Mouse (Mus musculus): ENCODE data around the gene Rimkla. TPM values are rescaled to one million over a fixed set of nuclear protein-coding genes. Genes with fewer than 3 reads are reported as not detected.

Gene Rimkla
- total and polyA plus RNA-seq, 3 experiments = 0.09 to 0.28 (median 0.21) TPM

DNA sequence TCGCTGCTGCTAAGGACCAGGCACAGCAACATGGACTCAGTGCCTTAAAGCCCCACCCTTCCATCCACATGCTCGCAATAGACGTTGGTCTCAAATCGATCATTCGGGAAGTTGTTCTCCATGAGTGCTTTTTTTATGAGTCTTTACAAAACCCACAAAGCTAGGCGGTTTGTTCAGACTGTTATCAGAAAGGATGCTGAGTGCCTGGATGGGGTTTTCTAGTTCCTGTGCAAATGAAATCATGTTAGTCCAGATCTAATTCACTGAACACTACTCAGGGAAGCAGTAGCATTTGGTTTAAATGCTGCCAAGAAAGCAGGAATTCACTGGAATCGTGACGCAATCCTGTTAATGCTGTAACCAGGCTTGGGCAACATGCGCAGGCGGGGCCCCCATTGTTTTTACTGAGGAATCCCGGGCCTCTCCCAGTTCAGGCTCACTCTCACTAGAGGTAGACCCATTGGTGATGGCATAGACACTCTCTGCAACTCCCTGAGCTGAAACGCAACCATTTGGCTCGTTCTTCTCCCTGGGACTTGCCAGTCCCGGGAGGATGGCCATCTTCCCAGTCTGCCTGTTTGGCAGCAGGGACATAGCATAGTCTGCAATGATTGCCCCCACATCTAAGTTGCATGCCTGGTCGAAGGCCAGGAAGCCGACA, 24.6 kb downstream of the Rimkla start:
- DNase-seq = peak; percentile 31

DNA sequence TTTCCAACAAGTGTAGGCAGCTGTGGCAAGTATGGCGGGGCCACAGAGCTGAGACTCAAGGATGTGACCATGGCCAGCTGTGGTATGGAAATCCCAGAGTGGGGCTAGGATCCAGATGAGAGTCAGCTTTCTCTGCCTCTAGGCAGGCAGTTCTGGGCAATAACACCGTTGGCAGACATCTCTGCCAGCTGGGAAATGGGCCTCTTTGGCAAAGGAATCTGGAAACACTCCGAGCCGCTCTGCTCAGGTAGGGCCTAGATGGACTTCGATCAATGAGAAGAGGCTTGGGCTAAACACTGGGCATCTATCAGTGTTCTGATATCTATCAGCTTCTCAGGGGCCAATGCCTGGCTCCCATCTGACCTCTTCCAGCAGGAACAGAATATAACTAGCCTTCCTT, 26.6 kb downstream of the Rimkla start:
- DNase-seq = no peak

DNA sequence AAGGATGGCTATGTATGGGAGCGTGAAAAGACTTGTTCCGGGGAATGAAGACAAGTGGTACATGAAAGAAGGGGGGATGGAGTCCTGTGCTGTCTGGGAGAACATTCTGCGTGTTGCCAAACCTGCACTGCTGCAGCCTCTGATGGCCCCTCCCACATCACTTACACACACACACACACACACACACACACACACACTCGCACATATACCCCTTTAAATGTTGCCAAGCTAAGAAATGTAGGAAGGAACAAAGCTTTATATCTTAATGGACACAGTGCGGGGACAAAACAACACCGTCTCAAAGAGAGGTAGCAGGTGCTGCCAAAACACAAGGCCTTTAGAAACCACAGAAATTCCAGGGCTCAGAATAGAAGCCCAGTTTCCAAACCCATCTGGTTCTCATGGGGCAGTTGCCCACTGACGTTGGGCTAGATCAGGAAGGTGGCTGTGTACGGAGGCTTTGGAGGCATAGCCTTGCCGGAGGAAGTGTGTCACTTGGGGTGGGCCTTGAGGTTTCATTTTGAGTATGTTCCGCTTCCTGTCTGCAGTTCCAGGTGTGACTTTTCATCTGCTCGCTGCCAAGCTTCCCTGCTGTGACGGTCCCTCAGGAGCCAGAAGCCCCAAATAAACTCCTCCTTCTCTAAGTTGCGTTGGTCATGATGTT, 28.5 kb downstream of the Rimkla start:
- no peak for DNase-seq

DNA sequence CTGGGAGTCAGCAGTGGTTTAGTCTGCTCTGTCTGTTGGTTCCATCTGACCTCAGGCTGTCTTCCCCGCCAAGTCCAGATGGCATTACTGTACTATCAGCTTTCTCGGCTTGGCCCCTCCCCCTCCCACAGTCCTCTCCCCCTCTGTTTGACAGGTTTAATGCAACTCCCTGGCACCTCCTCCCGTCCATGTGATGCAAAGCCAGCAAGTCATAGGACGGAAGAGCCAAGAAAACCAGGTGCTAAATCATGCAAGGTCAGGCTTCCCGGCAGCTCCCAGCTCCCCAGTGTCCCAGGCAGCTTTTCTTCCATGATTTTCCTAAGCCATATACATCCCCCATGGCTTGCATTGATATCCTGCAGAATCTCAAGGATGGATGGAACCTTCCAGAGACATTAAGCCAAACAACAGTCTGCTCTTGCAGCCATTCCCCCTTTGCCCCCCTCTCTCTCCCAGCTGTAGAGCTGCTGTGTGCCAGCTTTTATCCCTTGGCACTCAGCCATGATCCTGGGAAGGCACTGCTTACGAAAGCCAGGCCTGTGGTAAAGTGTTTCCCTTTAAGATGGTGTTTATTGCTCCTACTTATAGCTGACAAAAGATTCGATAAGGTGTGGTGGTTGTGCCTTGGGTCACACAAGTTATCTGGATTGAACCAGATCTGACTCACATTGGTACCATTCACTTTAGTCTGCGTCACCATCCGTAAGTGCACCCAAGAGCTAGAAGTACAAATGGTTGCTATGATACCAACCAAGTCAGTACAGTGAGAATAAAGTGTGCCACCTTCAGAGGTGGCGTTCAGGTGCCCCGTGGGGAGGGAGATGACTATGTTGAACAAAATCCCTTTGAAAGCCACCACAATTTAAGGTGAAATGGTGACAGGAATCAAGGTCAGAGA, 29.3 kb downstream of the Rimkla start:
- DNase-seq = peak; percentile 57

DNA sequence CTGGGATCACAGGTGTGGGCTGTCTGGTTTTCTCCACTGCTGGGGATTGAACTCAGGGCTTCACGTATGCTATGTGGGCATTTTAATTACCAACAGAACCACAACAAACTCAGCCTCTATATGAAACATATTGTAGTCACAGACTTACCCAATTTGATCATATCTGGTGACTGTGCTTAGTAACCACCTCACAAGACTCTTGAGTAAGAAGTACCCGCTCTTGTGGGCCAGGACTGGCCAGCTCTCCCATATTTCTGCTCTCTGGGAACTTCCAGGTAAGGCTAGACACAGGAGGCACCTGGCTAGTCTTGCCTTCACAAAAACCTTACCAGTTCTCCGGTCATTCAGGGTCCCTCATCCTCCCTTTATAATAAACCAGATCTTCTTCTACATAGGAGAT, 30.0 kb downstream of the Rimkla start:
- DNase-seq = no peak

DNA sequence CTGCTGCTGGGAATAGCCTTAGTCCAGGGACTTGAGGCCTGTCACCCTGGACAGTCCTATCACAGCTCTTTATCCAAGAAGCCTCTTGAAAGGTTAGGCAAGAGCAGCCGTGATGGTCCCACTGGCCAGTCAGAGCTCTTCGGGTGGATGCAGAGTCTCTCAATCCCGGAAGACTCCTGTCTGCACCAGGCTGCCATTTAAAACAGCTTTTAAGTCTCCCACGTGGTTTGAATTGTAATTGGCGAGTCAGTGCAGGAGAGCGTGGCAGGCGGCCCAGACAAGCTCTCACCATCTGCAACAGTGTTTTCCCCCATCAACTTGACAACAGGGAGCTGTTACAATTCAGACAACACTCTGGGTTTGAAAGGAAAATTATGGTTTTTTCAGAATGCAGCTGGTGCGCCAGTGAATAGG, 31.7 kb downstream of the Rimkla start:
- DNase-seq = no peak

DNA sequence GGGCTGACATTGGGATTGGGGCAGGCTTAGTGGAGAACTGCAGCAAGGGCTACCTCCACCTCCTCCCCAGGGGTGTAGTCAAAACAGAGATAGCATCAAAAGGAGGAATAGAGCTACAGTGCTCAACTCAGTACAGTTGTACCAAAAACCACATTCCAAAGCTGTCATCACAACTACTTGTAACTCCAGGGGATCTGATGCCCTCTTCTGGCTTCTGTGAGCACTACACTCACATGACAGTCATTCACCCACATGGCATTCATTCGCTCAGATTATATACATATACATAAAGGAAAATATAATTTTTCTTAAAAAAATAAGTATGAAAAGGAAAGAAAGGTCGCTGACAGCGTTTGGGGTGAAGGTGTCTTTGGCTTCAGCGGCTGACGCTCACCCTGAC, 32.1 kb downstream of the Rimkla start:
- peak; percentile 16 for DNase-seq

DNA sequence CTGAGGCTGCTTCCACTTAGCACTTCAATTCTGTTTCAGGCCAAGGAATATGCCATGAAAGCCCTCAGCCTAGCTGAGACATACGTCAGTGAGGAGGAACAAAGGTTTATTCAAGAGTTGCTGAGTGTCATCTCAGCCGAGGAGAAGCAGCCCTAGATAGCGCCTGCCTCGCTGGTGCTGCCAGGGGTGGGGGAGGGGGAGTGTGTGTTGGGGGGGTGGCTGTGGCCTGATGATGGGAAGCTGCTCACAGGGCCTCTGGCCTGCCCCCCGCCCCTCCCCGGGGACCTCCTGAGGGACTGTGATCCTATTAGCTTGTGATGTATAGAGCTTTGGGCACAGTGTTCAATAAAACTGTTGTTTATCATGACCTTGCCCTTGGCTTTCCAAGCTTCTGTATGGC, 38.9 kb downstream of the Rimkla start:
- no peak for DNase-seq

DNA sequence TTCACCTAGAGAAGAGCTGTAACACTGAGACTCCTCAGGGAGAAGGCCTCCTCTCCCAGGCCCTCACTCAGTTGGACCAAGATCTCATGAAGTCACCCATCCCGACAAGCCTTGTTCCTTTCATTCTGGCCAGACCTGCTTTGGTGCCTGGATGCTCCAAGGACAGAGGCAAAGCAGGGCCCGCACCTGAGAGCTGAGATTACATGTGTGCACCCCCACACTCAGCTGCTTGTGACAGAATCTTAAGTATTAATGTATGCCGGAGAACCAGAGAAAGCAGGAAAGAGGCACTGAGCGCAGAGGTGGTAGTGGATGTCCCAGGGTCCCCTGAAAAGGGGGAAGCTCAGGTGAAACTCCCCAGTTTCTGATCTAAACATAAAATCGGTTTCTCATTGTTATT, 39.3 kb downstream of the Rimkla start:
- no peak for DNase-seq

DNA sequence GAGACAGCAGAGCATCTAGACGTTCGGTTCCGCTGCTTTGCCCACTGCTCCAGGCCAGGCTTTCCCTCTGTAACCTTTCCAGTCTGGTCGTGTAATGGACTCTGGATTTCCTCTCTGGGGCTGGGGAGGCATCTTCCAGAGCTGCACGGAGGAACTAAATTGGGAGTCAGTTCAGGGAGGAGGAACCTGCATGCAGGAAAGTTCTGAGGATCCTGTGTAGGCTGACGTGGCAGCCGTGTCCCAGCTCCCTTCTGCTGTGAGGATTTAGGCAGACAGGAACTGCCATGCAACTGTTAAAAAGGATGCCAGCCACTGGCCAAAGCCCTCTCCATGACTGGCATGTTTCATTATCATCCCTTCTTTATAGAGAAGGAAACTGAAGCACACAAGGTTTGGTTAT, 42.0 kb downstream of the Rimkla start:
- no peak for DNase-seq

DNA sequence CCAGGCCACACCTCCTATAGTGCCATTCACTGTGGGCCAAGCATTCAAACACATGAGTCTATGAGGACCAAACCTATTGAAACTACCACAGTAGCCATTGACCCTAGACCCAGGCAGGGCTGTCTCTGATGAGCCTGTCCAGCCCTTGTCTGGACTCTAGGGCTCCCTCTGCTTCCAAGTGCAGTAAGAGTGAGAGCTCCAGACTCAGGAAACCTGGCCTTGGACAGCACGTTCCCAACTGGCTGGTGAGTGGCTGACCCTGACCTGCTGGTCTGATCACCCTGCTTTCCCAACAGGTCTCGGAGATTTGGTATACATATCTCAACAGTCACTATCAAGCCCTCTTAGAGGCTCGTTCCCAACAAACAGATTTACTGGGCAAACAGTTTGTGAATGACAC, 44.6 kb downstream of the Rimkla start:
- DNase-seq = peak; percentile 67

DNA sequence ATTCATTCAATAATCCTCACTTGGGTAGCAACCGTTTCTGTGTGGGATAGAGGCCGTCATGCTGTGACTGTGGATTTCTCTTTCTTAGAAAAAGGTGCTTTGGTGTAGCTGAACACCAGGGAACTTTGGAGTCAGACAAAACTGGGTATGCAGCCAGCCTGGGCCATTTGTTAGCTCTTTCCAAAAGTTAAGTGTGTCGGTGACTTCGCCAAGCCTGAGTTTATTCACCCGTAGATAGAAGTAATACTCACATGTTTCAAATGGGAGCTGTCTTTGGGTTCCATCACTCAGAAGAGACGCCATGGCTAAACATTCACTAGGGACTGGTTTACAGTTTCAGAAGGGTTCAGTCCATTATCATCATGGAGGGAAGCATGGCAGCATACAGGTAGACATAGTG, 45.2 kb downstream of the Rimkla start:
- DNase-seq = no peak

DNA sequence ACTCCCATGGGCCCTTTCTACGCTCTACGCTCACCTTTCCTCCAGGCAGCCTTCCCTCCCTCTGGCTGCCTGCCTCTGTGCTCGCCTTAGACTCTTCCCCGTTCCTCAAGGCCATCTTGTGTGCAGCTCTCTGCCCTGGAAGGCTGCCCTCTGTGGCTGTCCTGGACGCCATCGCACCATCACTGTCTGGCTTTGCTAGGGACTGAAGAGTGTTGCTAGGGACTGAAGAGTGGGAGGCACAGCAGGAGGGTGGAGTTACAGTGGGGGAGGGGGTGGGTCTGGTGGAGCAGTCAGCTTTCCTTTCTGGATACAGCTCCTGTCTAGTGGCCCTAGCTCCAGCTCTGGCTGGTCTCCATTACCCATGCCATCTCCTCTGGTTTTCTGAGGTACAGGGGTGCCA, 49.9 kb downstream of the Rimkla start:
- peak; percentile 50 for DNase-seq

DNA sequence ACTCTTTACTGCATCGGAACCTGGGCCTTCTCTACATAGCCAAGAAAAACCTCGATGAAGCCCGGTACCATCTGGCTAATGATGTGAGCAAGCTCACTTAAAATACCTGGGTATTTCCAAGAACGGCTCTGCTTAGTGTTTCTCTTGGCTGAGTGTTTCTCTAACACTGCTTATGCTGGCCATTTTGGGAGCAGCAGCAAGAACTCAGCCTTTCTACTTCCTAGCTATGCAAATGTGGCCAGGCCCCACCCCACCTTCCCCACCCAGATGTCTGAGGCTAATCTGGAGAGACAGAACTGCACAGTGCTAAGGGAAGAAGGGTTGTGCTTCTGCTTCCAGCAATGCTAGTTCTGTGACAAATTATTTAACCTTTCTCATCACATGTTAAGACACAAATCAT, 50.6 kb downstream of the Rimkla start:
- DNase-seq = no peak

DNA sequence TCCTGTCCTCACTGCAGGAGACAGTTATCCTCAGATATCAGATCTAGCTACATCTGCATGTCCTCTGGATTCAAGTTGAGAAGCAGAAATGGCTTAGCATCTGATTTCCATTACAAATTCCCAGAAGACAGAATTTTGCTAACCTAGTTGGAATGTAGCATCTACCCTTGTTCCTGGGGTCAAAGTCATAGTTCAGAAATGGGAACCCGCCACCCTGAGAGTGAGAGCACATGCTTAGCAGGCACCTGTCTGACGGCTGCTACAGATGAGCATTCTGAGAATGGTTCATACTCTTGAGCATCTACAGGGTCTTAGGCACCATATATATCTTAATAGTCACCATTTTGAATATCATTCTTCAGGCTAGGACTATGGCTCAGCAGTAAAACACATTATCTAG, 54.5 kb downstream of the Rimkla start:
- no peak for DNase-seq

DNA sequence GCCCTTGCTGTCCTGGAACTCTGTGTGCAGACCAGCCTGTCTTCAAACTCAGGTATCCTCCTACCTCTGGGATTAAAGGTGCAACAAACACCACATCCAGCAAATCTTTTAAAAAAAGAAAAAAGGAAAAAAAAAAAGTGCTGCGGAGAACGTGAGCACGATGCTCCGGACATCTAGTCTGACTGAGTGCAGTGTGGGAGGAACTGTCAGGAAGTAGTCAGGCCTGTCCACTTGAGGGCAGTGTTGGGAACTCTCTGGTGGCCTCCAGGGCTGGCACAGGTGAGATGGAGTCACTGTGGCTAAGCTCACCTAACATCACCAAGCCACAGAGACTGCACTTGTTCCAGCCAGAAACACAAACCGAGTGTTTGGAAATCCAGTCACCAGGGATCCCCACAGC, 61.8 kb downstream of the Rimkla start:
- peak; percentile 61 for DNase-seq

DNA sequence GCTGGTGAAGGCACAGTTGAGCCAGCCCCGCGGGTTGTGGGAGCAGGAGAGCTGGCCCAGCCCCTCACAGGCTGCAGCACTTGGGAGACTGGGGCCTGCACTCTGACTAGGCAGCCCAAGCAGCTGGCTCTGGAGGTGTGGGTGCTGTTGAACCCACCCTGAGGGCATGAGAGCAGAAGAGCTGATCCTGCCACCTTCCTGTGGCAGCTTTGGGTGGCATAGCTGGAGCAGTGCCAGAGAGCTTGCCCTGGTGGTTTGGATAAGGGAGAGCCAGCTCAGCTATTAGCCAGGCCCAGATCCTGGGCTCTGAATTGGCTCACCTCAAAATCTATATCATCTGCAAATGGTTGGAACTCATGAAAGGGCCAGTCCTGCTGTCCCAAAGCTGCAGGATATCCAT, 64.7 kb downstream of the Rimkla start:
- DNase-seq = peak; percentile 51

DNA sequence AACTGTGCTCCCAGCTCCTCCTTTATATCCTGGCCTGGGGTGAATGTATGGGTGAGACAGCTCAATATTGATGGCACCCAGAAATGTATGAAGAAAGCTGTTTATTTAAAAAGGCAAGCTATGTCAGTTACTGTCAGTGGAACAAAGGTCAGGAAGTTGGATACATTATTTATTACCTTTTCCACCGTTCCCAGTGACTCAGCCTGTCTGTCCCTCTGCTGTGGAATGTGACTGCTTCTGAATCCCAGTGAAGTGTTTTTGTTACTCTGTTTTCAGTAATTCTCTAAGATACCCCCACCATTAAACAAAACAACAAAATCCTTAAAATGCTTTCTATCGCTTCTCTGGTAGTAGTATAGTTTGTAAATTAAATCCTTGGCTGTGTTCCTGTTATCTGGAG, 66.8 kb downstream of the Rimkla start:
- DNase-seq = no peak

DNA sequence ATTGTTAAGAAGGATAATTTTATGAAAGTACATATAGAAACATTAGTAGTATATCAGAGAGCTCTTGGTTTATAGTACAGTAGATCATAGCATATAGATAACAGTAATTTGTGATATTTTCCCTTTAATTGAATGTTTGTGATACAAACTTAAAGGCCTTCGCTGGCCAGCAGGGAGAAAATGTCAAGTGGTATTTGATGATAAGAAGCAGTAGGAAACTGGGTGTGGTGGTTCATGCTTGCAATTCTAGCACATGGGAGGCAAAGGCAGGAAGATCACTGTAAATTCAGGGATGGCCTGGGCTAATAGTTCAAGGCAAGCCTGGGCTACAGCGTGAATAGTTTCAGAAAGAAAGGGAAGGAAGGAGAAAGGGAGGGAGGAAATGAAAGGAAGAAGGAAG, 67.4 kb downstream of the Rimkla start:
- DNase-seq = no peak

DNA sequence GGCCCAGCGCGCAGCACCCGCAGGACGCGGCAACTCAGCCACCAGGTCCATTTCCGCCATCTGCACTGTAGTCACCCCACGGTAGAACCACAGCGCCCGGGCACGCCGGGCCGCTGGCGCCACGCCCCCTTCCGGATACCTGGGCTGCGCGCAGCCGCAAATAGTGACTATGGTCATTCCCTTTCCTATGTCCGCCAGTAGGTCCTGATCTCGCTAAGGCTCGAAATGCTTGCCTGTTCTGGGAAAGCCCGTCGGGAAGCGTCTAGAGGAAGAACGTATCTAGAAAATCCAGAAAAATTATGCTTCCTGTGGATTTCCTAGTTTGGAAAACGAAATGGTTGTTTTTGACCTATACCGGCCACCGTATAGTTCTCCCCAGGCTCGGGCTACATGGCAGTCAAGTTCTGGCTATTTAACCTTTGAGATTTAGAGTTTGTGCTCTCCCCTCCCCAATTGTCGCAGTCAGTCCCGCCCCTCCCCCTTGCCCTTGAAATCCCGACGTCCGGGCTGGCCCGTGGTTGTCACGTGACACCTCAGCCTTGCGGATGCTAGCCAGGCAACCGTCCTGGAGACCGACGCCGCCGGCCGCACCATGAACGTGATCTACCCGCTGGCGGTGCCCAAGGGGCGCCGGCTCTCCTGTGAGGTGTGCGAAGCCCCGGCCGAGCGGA, 70.0 kb downstream of the Rimkla start, which contains the start of the genes Ppcs and Zmynd12:
Gene Ppcs, minus strand, starts transcription at position 127 of the 671 bp plus-strand sequence.
Gene Zmynd12, plus strand, starts transcription at position 521 of the 671 bp plus-strand sequence.
- peak; percentile 96 for DNase-seq

DNA sequence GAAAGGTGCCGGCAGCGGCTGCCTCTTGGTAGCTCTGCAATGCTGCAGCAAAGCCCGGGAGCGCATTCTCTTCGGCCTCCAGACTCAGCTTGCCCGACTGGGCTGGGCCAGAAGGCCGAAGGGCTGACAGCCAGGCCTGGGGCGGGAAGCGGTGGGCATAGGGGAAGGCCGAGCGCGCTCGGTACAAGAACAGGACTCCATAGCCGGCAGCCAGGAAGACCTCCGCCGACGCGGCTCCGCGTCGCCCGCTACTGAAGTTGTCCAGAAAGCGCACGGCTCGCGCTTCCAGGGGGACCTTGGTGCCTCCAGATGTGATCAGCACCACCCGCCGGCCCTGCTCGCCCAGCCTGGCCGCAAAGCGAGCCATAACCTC, 70.5 kb downstream of the Rimkla start:
- no peak for DNase-seq

DNA sequence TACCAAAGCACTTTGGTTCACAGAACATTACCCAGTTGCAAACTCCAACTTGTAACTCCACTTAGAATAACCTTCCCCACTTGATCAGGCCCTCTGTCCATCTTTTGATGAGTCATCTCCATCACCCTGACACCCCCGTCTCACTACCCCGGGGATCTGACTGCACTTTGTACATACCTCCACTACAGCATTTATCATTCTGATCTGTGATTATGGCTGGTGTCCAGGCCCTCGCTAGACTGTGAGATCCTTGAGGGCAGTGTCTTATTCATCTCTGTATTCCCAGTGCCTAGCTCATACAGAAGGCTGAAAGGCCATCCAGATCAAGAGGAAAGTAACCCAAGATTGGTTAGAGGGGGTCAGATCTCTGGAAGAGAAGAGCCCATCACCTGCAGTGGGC, 71.2 kb downstream of the Rimkla start:
- DNase-seq = peak; percentile 61
